Mouse (Mus musculus): Measurements from ENCODE around the gene Slc5a3. TPM values are rescaled to one million over a fixed set of nuclear protein-coding genes. Genes with fewer than 3 reads are reported as not detected.

Gene Slc5a3
- polyA plus RNA-seq, 1 experiment from 2014 or later, result 9.5 TPM

- ATAC-seq (replicated peaks; ENCODE audit: low FRiP score), result no peak
- Histone ChIP-seq H3K36me3 (no peaks in the 10 kb centered on the region), H3K27ac (no peak overlapping the region), H3K9ac (no peak overlapping the region), H3K9me3 (replicated peaks) (no peaks in the 10 kb centered on the region), H3K4me3 (replicated peaks) (no peak overlapping the region), H3K4me1 (no peaks in the 10 kb centered on the region), H3K27me3 (no peaks in the 10 kb centered on the region), H3K4me2 (no peak overlapping the region)
- WGBS, result 66% methylated on average over 11 of the region's 11 CpGs
Observed at GRCm38 (mm10) chr16:92134148-92134764, 76.1 kb downstream of the Slc5a3 start.

GRCm38 (mm10) chr16:92136275-92136674 lies 78.2 kb downstream of the Slc5a3 start:
- peaks cover 10% of the 10 kb centered on the region for H3K4me1 ChIP-seq
- H3K9ac ChIP-seq, result no peak overlapping the region
- H3K9me3 ChIP-seq (replicated peaks), result no peaks in the 10 kb centered on the region
- no peak for ATAC-seq (replicated peaks; ENCODE audit: low FRiP score)
- no peaks in the 10 kb centered on the region for H3K27me3 ChIP-seq
- no peak overlapping the region for H3K4me3 ChIP-seq (replicated peaks)
- no peak overlapping the region for H3K4me2 ChIP-seq
- H3K36me3 ChIP-seq, result no peaks in the 10 kb centered on the region
- no peak overlapping the region for H3K27ac ChIP-seq
- WGBS, result 92% methylated on average over 15 of the region's 15 CpGs

Other genes starting within 250 kb of the Slc5a3 start
- gene Mrps6, start 52 bp upstream of the Slc5a3 start, polyA plus RNA-seq (2015; fragmentation: Nextera tagmentation; extraction: Ambion mirVana), result 151 and 166 TPM in 2 replicates
- 0.29 TPM in 1 of 2 replicates, not detected in the other for gene Gm49711, start within 50 bp of the Slc5a3 start, polyA plus RNA-seq (2015; fragmentation: Nextera tagmentation; extraction: Ambion mirVana)
- 0.10 and 0.27 TPM in 2 replicates for gene Kcne2, start 234.1 kb downstream of the Slc5a3 start, polyA plus RNA-seq (2015; fragmentation: Nextera tagmentation; extraction: Ambion mirVana)
- 126 and 141 TPM in 2 replicates for gene Smim11, start 243.0 kb downstream of the Slc5a3 start, polyA plus RNA-seq (2015; fragmentation: Nextera tagmentation; extraction: Ambion mirVana)

Measured in kidney, embryonic 15.5 days (tissue).